Mouse (Mus musculus): Measurements from ENCODE around the gene Mpp4. TPM values are rescaled to one million over a fixed set of nuclear protein-coding genes. Genes with fewer than 3 reads are reported as not detected.

Mpp4 gene
- polyA plus RNA-seq, 1 experiment, result 0.26 TPM

- no peak overlapping the region for H3K4me2 ChIP-seq (ENCODE audit: low read depth)
- TF ChIP-seq SRF (IDR thresholded peaks at IDR 0.05; ENCODE audit: control insufficient read depth, insufficient read length, low read depth), result no peak
- TF ChIP-seq MAX (IDR thresholded peaks at IDR 0.05; ENCODE audit: low read depth), result no peak
- TF ChIP-seq MYOD1 (IDR thresholded peaks at IDR 0.05; ENCODE audit: control insufficient read depth in 1 of 3, insufficient read length in 2 of 3, low read depth in 2 of 3), result no peak
- no peak for TF ChIP-seq MYOG (IDR thresholded peaks at IDR 0.05; ENCODE audit: control insufficient read depth in 1 of 3, insufficient read depth in 1 of 3, insufficient read length in 2 of 3, low read depth in 2 of 3)
- no peak for TF ChIP-seq USF1 (IDR thresholded peaks at IDR 0.05; ENCODE audit: low read depth)
- TF ChIP-seq TCF3 (IDR thresholded peaks at IDR 0.05; ENCODE audit: insufficient read length, low read depth), result no peak
- no peak for TF ChIP-seq CEBPB (IDR thresholded peaks at IDR 0.05; ENCODE audit: insufficient read depth, poor library complexity, severe bottlenecking)
- no peak for TF ChIP-seq POLR2A (IDR thresholded peaks at IDR 0.05; ENCODE audit: insufficient read length, low read depth)
- TF ChIP-seq POLR2AphosphoS2 (IDR thresholded peaks at IDR 0.05; ENCODE audit: insufficient read length, low read depth), result no peak
- TF ChIP-seq E2F4 (IDR thresholded peaks at IDR 0.05; ENCODE audit: insufficient read depth), result no peak
- no peak for TF ChIP-seq REST (IDR thresholded peaks at IDR 0.05; ENCODE audit: insufficient read depth, insufficient read length)
- TF ChIP-seq TCF12 (IDR thresholded peaks at IDR 0.05; ENCODE audit: insufficient read depth, poor library complexity, severe bottlenecking), result no peak
- no peaks in the 10 kb centered on the region for H3K79me2 ChIP-seq (ENCODE audit: control insufficient read depth, insufficient read depth)
- H3K36me3 ChIP-seq (ENCODE audit: control insufficient read depth, insufficient read depth), result peaks cover 32% of the 10 kb centered on the region
- no peak overlapping the region for H3K4me3 ChIP-seq
- no peak overlapping the region for H3ac ChIP-seq (ENCODE audit: control insufficient read depth, insufficient read length)
- H3K27me3 ChIP-seq (ENCODE audit: control insufficient read depth, insufficient read depth, insufficient read length), result no peaks in the 10 kb centered on the region
Observed at GRCm38 (mm10) chr1:59169586-59169985, 6.4 kb upstream of the Mpp4 start.

- H3K36me3 ChIP-seq (ENCODE audit: control insufficient read depth, insufficient read depth), result peaks cover 32% of the 10 kb centered on the region
- no peaks in the 10 kb centered on the region for H3K79me2 ChIP-seq (ENCODE audit: control insufficient read depth, insufficient read depth)
- no peak for TF ChIP-seq POLR2A (IDR thresholded peaks at IDR 0.05; ENCODE audit: insufficient read length, low read depth)
- TF ChIP-seq USF1 (IDR thresholded peaks at IDR 0.05; ENCODE audit: low read depth), result no peak
- no peak for TF ChIP-seq MAX (IDR thresholded peaks at IDR 0.05; ENCODE audit: low read depth)
- TF ChIP-seq TCF12 (IDR thresholded peaks at IDR 0.05; ENCODE audit: insufficient read depth, poor library complexity, severe bottlenecking), result no peak
- no peak for TF ChIP-seq E2F4 (IDR thresholded peaks at IDR 0.05; ENCODE audit: insufficient read depth)
- no peak for TF ChIP-seq POLR2AphosphoS2 (IDR thresholded peaks at IDR 0.05; ENCODE audit: insufficient read length, low read depth)
- TF ChIP-seq REST (IDR thresholded peaks at IDR 0.05; ENCODE audit: insufficient read depth, insufficient read length), result no peak
- no peak for TF ChIP-seq MYOD1 (IDR thresholded peaks at IDR 0.05; ENCODE audit: control insufficient read depth in 1 of 3, insufficient read length in 2 of 3, low read depth in 2 of 3)
- no peak for TF ChIP-seq SRF (IDR thresholded peaks at IDR 0.05; ENCODE audit: control insufficient read depth, insufficient read length, low read depth)
- no peak for TF ChIP-seq CEBPB (IDR thresholded peaks at IDR 0.05; ENCODE audit: insufficient read depth, poor library complexity, severe bottlenecking)
- no peak for TF ChIP-seq TCF3 (IDR thresholded peaks at IDR 0.05; ENCODE audit: insufficient read length, low read depth)
- TF ChIP-seq MYOG (IDR thresholded peaks at IDR 0.05; ENCODE audit: control insufficient read depth in 1 of 3, insufficient read depth in 1 of 3, insufficient read length in 2 of 3, low read depth in 2 of 3), result no peak
- H3K4me2 ChIP-seq (ENCODE audit: low read depth), result no peak overlapping the region
- no peak overlapping the region for H3ac ChIP-seq (ENCODE audit: control insufficient read depth, insufficient read length)
- H3K27me3 ChIP-seq (ENCODE audit: control insufficient read depth, insufficient read depth, insufficient read length), result no peaks in the 10 kb centered on the region
- no peak overlapping the region for H3K4me3 ChIP-seq
Observed at GRCm38 (mm10) chr1:59168556-59168955, 5.4 kb upstream of the Mpp4 start.

- no peaks in the 10 kb centered on the region for H3K79me2 ChIP-seq (ENCODE audit: control insufficient read depth, insufficient read depth)
- H3K27me3 ChIP-seq (ENCODE audit: control insufficient read depth, insufficient read depth, insufficient read length), result no peaks in the 10 kb centered on the region
- no peak overlapping the region for H3K4me2 ChIP-seq (ENCODE audit: low read depth)
- H3K36me3 ChIP-seq (ENCODE audit: control insufficient read depth, insufficient read depth), result peaks cover 32% of the 10 kb centered on the region
- H3ac ChIP-seq (ENCODE audit: control insufficient read depth, insufficient read length), result no peak overlapping the region
- TF ChIP-seq SRF (IDR thresholded peaks at IDR 0.05; ENCODE audit: control insufficient read depth, insufficient read length, low read depth) (no peak), TCF3 (IDR thresholded peaks at IDR 0.05; ENCODE audit: insufficient read length, low read depth) (no peak), USF1 (IDR thresholded peaks at IDR 0.05; ENCODE audit: low read depth) (no peak), CEBPB (IDR thresholded peaks at IDR 0.05; ENCODE audit: insufficient read depth, poor library complexity, severe bottlenecking) (no peak), REST (IDR thresholded peaks at IDR 0.05; ENCODE audit: insufficient read depth, insufficient read length) (no peak), MYOD1 (IDR thresholded peaks at IDR 0.05; ENCODE audit: control insufficient read depth in 1 of 3, insufficient read length in 2 of 3, low read depth in 2 of 3) (no peak), POLR2A (IDR thresholded peaks at IDR 0.05; ENCODE audit: insufficient read length, low read depth) (no peak), TCF12 (IDR thresholded peaks at IDR 0.05; ENCODE audit: insufficient read depth, poor library complexity, severe bottlenecking) (no peak), POLR2AphosphoS2 (IDR thresholded peaks at IDR 0.05; ENCODE audit: insufficient read length, low read depth) (no peak), MYOG (IDR thresholded peaks at IDR 0.05; ENCODE audit: control insufficient read depth in 1 of 3, insufficient read depth in 1 of 3, insufficient read length in 2 of 3, low read depth in 2 of 3) (no peak), MAX (IDR thresholded peaks at IDR 0.05; ENCODE audit: low read depth) (no peak), E2F4 (IDR thresholded peaks at IDR 0.05; ENCODE audit: insufficient read depth) (no peak)
- H3K4me3 ChIP-seq, result no peak overlapping the region
Observed at GRCm38 (mm10) chr1:59167654-59168425, 4.7 kb upstream of the Mpp4 start.

GRCm38 (mm10) chr1:59166232-59166905 lies 3.2 kb upstream of the Mpp4 start:
- Histone ChIP-seq H3K4me2 (ENCODE audit: low read depth) (no peak overlapping the region), H3ac (ENCODE audit: control insufficient read depth, insufficient read length) (no peak overlapping the region), H3K27me3 (ENCODE audit: control insufficient read depth, insufficient read depth, insufficient read length) (no peaks in the 10 kb centered on the region), H3K79me2 (ENCODE audit: control insufficient read depth, insufficient read depth) (no peaks in the 10 kb centered on the region), H3K4me3 (no peak overlapping the region), H3K36me3 (ENCODE audit: control insufficient read depth, insufficient read depth) (peaks cover 32% of the 10 kb centered on the region)
- no peak for TF ChIP-seq USF1 (IDR thresholded peaks at IDR 0.05; ENCODE audit: low read depth)
- TF ChIP-seq REST (IDR thresholded peaks at IDR 0.05; ENCODE audit: insufficient read depth, insufficient read length), result no peak
- TF ChIP-seq SRF (IDR thresholded peaks at IDR 0.05; ENCODE audit: control insufficient read depth, insufficient read length, low read depth), result no peak
- TF ChIP-seq POLR2AphosphoS2 (IDR thresholded peaks at IDR 0.05; ENCODE audit: insufficient read length, low read depth), result no peak
- no peak for TF ChIP-seq TCF12 (IDR thresholded peaks at IDR 0.05; ENCODE audit: insufficient read depth, poor library complexity, severe bottlenecking)
- no peak for TF ChIP-seq TCF3 (IDR thresholded peaks at IDR 0.05; ENCODE audit: insufficient read length, low read depth)
- no peak for TF ChIP-seq MYOD1 (IDR thresholded peaks at IDR 0.05; ENCODE audit: control insufficient read depth in 1 of 3, insufficient read length in 2 of 3, low read depth in 2 of 3)
- no peak for TF ChIP-seq E2F4 (IDR thresholded peaks at IDR 0.05; ENCODE audit: insufficient read depth)
- no peak for TF ChIP-seq MYOG (IDR thresholded peaks at IDR 0.05; ENCODE audit: control insufficient read depth in 1 of 3, insufficient read depth in 1 of 3, insufficient read length in 2 of 3, low read depth in 2 of 3)
- no peak for TF ChIP-seq POLR2A (IDR thresholded peaks at IDR 0.05; ENCODE audit: insufficient read length, low read depth)
- no peak for TF ChIP-seq CEBPB (IDR thresholded peaks at IDR 0.05; ENCODE audit: insufficient read depth, poor library complexity, severe bottlenecking)
